27 mouse cellular contexts compared by ENCODE assay signal in the genomic region with DNA sequence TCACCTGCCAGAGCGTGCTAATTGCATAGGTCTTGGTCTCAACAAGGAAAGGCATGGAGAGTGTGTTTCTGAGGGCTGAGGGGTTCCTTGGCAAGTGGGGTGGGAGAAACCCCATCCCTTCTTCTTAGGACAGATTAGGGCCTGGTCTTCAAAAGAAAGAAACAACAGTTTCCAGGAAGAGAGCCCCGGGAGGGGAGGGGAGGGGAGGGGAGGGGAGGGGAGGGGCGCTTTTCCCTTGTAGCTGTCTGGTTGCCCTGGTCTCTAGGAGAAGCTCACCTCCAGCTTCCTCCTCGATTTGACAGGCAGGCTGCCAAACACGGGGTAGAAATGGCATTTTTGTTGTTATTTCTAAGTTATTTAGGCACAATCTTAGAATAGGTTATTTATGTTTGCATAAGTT.
A peak's percentile ranks its signal among the peaks of the same experiment; 100 is the strongest.
DNase-seq lines count a peak whose midpoint lies in the region; ATAC-seq and TF ChIP-seq lines count a peak whose summit lies in the region.
"Had no signal": no experiment of that assay in that cellular context is flagged by ENCODE, and none has a peak within 500 bp of the region (broad histone marks: within the 10 kb centered on the region; RNA-seq: fewer than 3 reads in every experiment).

No protein-coding gene starts in this region.

- no peak for TF ChIP-seq POLR2A in thymus, adult 2 months (IDR thresholded peaks at IDR 0.05; ENCODE audit: control insufficient read depth, extremely low read depth, insufficient read depth, low read length, poor library complexity)

- H3K36me3 ChIP-seq in thymus, adult 2 months (ENCODE audit: control insufficient read depth, insufficient read depth, low read length): no peaks in the 10 kb centered on the region
- H3K36me3 ChIP-seq in liver, embryonic 13.5 days: 0 out of 2 replicates have a peak, but pooled peaks cover 3% of the 10 kb centered on the region
- H3K36me3 ChIP-seq in neural tube, embryonic 15.5 days: no peaks in the 10 kb centered on the region
- H3K36me3 ChIP-seq: embryonic facial prominence, embryonic 13.5 days; forebrain, embryonic 12.5 days; forebrain, embryonic 15.5 days; hindbrain, embryonic 10.5 days; hindbrain, embryonic 13.5 days had no signal

- H3K4me3 ChIP-seq in thymus, adult 2 months (ENCODE audit: control insufficient read depth, insufficient read depth, low read length): no peak overlapping the region
- H3K4me3 ChIP-seq in liver, embryonic 13.5 days (replicated peaks): no peak overlapping the region
- H3K4me3 ChIP-seq in neural tube, embryonic 15.5 days (replicated peaks): no peak overlapping the region
- H3K4me3 ChIP-seq: embryonic facial prominence, embryonic 10.5 days; embryonic facial prominence, embryonic 13.5 days; erythroblast, embryonic 14.5 days; forebrain, embryonic 12.5 days; forebrain, embryonic 15.5 days; hindbrain, embryonic 10.5 days; hindbrain, embryonic 13.5 days had no signal

- H3K9me3 ChIP-seq in liver, embryonic 13.5 days (replicated peaks): no peaks in the 10 kb centered on the region; the same call in 1 of the 2 replicates
- H3K9me3 ChIP-seq in neural tube, embryonic 15.5 days (replicated peaks): no peaks in the 10 kb centered on the region
- H3K9me3 ChIP-seq: embryonic facial prominence, embryonic 10.5 days; embryonic facial prominence, embryonic 13.5 days; forebrain, embryonic 12.5 days; forebrain, embryonic 15.5 days; hindbrain, embryonic 10.5 days; hindbrain, embryonic 13.5 days had no signal

- no peak for TF ChIP-seq CTCF in thymus, adult 2 months (IDR thresholded peaks at IDR 0.05; ENCODE audit: borderline replicate concordance, control insufficient read depth, extremely low read depth, insufficient read depth, low read length, poor library complexity)

- WGBS in thymus, adult 2 months: 28% methylated on average over 4 of the region's 5 CpGs
- 22% methylated on average over 4 of the region's 5 CpGs for WGBS in liver, embryonic 13.5 days (ENCODE audit: insufficient replicate concordance)
- WGBS in neural tube, embryonic 15.5 days: 64% methylated on average over 4 of the region's 5 CpGs

- H3K9ac ChIP-seq in liver, embryonic 13.5 days: peak overlapping the region; percentile 31; the same call in 1 of the 2 replicates
- no peak overlapping the region for H3K9ac ChIP-seq in neural tube, embryonic 15.5 days (replicated peaks)
- H3K9ac ChIP-seq: embryonic facial prominence, embryonic 13.5 days; forebrain, embryonic 12.5 days; forebrain, embryonic 15.5 days; hindbrain, embryonic 13.5 days had no signal

- no peak for ATAC-seq in CD4-positive, CD25-positive, alpha-beta regulatory T cell, adult 4 months
- ATAC-seq in liver, embryonic 13.5 days (ENCODE audit: low read depth): 0 out of 2 replicates have a peak, but pooled peaks have one; percentile 10
- ATAC-seq in neural tube, embryonic 15.5 days (ENCODE audit: low FRiP score): no peak
- ATAC-seq: forebrain, embryonic 15.5 days; hindbrain, embryonic 16.5 days; Patski had no signal

- H3K4me1 ChIP-seq in thymus, adult 2 months (replicated peaks; ENCODE audit: control insufficient read depth, insufficient read depth, low read length): peaks cover 36% of the 10 kb centered on the region
- peaks cover 71% of the 10 kb centered on the region for H3K4me1 ChIP-seq in liver, embryonic 13.5 days (replicated peaks)
- peaks cover 24% of the 10 kb centered on the region for H3K4me1 ChIP-seq in neural tube, embryonic 15.5 days

- H3K27me3 ChIP-seq in thymus, adult 2 months (ENCODE audit: control insufficient read depth, insufficient read depth, low read length): no peaks in the 10 kb centered on the region
- H3K27me3 ChIP-seq in liver, embryonic 13.5 days: no peaks in the 10 kb centered on the region
- no peaks in the 10 kb centered on the region for H3K27me3 ChIP-seq in neural tube, embryonic 15.5 days (replicated peaks)
- H3K27me3 ChIP-seq: embryonic facial prominence, embryonic 13.5 days; forebrain, embryonic 15.5 days; hindbrain, embryonic 13.5 days; Patski had no signal

- H3K4me2 ChIP-seq in liver, embryonic 13.5 days: no peak overlapping the region
- no peak overlapping the region for H3K4me2 ChIP-seq in neural tube, embryonic 15.5 days
- H3K4me2 ChIP-seq: embryonic facial prominence, embryonic 13.5 days; forebrain, embryonic 12.5 days; forebrain, embryonic 15.5 days; heart, embryonic 11.5 days; hindbrain, embryonic 13.5 days had no signal

- peak overlapping the region; percentile 62; the same call in 1 of the 2 replicates for H3K27ac ChIP-seq in thymus, adult 2 months (ENCODE audit: control insufficient read depth, insufficient read depth, low read length)
- peak overlapping the region; percentile 47; the same call in 1 of the 2 replicates for H3K27ac ChIP-seq in liver, embryonic 13.5 days
- no peak overlapping the region for H3K27ac ChIP-seq in neural tube, embryonic 15.5 days (replicated peaks)
- H3K27ac ChIP-seq: embryonic facial prominence, embryonic 10.5 days; embryonic facial prominence, embryonic 13.5 days; forebrain, embryonic 12.5 days; forebrain, embryonic 15.5 days; hindbrain, embryonic 10.5 days; hindbrain, embryonic 13.5 days had no signal

- peak; percentile 29 for DNase-seq in CD4-positive, CD25-positive, alpha-beta regulatory T cell, adult 2 months (ENCODE audit: low read depth, low spot score)
- no peak for DNase-seq in thymus, adult 2 months
- no peak for DNase-seq in thymus, postnatal 0 days (ENCODE audit: low spot score)
- DNase-seq in liver, embryonic 13.5 days: no peak
- DNase-seq in lung, postnatal 36 days: no peak
- DNase-seq in cerebellum, postnatal 25 days: no peak
- DNase-seq: adrenal gland, adult 2 months; adrenal gland, postnatal 14 days; cerebellum, adult 11 months; cerebellum, adult 2 months; cerebellum, adult 9-11 months; cerebellum, postnatal 36 days; embryo, embryonic 11 days; gastrocnemius, postnatal 36 days; heart, postnatal 36 days had no signal
